Mouse (Mus musculus): ENCODE data around the gene Tsacc.

DNA sequence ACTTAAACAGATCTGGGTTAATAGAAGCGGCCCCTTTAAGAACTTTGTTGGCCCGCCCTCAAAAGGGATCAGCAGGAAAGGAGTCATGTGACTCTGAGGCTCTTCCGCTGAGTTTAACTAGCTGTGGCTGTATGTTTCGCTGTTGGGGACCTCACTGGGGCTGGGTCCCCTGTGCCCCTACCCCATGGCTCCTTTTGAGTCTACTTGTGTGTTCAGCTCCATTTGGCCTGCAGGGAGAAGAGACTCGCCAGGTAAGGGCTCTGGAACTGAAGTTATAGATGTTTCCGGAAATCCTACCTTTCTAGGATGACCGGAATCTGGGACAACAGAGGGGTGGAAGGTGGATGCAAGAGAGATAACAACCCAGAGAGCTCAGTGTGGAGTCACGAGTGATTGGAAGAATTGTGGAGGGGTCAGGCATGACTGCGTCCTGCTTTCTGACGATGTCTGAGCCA is 28.2 kb upstream of the Tsacc start, which contains the start of gene Glmp:
- no peak for TF ChIP-seq EP300 (optimal IDR thresholded peaks at IDR 0.05)
- TF ChIP-seq CTCF (IDR thresholded peaks at IDR 0.05; ENCODE audit: low read depth): no peak

All from stomach, postnatal 0 days (tissue).